Mouse (Mus musculus): ENCODE measurements around the gene Ap3b2. TPM values are rescaled to one million over a fixed set of nuclear protein-coding genes. Genes with fewer than 3 reads are reported as not detected.

Gene Ap3b2
- polyA plus RNA-seq, 1 experiment, result 0.22 TPM

DNA sequence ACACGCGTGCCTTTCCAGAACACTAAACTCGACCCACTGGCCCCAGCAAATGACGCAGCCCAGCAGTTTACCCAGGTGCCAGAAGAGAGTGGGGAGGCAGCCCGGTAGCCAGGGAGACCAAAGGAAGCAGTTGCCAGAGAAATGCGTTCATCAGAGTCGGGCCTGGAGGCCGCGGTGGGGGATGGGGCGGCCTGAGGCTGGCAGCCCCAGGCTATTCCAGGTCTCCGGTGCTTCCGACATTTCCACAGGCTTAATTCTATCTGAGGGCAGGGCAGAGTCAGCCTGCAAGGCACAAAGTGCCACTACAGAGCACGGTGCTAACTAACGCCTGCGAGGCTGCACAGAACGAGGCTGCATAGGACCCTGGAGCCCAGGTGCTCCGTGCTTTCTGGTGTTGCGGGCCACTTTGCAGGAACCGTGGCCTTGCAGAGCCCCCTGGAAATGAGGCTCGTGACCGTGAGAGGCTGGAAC is 40.7 kb downstream of the Ap3b2 start:
- H3K36me3 ChIP-seq (ENCODE audit: control insufficient read depth, insufficient read depth, low read length), result no peaks in the 10 kb centered on the region
- H3K27me3 ChIP-seq (ENCODE audit: control insufficient read depth, insufficient read depth, low read length), result no peaks in the 10 kb centered on the region
- TF ChIP-seq POLR2A (IDR thresholded peaks at IDR 0.05; ENCODE audit: control insufficient read depth, low read depth, low read length), result no peak
- no peak for TF ChIP-seq CTCF (IDR thresholded peaks at IDR 0.05; ENCODE audit: control insufficient read depth, insufficient read depth, insufficient replicate concordance, low read depth, low read length)
- H3K4me1 ChIP-seq (ENCODE audit: control insufficient read depth, insufficient read depth, low read length), result peaks cover 19% of the 10 kb centered on the region
- peak overlapping the region; percentile 71 for H3K27ac ChIP-seq (ENCODE audit: control insufficient read depth, insufficient read depth, low read depth, low read length)
- peak overlapping the region; percentile 81 for H3K4me3 ChIP-seq (ENCODE audit: control insufficient read depth, low read depth, low read length)

Other genes starting within 250 kb of the Ap3b2 start
- 697 and 742 TPM in 2 replicates for gene Rps17, start 148.7 kb downstream of the Ap3b2 start, polyA plus RNA-seq (2012; rRNA removed)
- gene Cpeb1, start 38.5 kb downstream of the Ap3b2 start, polyA plus RNA-seq (2012; rRNA removed), result 9.2 and 12.0 TPM in 2 replicates
- 0.77 and 13.1 TPM in 2 replicates for gene BC048679, start 4.4 kb upstream of the Ap3b2 start, polyA plus RNA-seq (2012; rRNA removed)
- gene Fsd2, start 73.0 kb upstream of the Ap3b2 start, polyA plus RNA-seq (2012; rRNA removed), result 0.16 and 0.43 TPM in 2 replicates
- 22.9 and 27.4 TPM in 2 replicates for gene Whamm, start 77.3 kb upstream of the Ap3b2 start, polyA plus RNA-seq (2012; rRNA removed)
- gene Homer2, start 213.6 kb upstream of the Ap3b2 start, polyA plus RNA-seq (2012; rRNA removed), result 1.1 TPM in 2 replicates